Mouse (Mus musculus) layer of hippocampus, postnatal 25 days (tissue): ENCODE measurements around the gene Ablim2. TPM values are rescaled to one million over a fixed set of nuclear protein-coding genes. Genes with fewer than 3 reads are reported as not detected.

Experiments used
- DNase-seq, 2 experiments: peaks; one replicate each; pipeline ENCODE4 v3.0.0; 2022; ENCODE audit warnings: mixed read lengths in 2 of 2, low spot score in 1 of 2; ENCODE audit errors: extremely low spot score in 1 of 2
- total RNA-seq, 2 experiments: library from RNA; stranded (reverse); gene quantifications; 2 replicates each; pipeline ENCODE4 v1.2.3; 2021

The Ablim2 gene
- total RNA-seq, 2 experiments from 2014 or later = 123 to 132 TPM

DNA sequence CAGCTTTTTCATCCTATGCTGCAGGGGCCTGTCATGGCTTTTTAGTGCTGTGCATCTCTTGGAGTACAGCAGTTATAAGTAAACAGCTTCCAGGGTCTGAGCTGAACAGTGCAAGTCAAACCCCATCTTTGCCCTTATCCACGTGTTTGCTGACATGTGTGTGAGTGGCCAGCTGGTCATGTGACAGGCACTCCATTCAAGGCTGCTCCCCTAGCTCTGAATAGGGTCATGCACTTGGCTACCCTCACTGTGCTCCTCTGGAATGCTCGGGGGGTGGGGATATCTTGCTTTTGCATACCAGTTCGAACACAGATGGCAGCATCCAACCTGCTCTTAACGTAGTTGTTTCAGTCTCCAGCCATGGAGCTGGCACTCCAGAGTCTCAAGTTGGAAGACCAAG is 115.7 kb downstream of the Ablim2 start:
- DNase-seq = no peak

DNA sequence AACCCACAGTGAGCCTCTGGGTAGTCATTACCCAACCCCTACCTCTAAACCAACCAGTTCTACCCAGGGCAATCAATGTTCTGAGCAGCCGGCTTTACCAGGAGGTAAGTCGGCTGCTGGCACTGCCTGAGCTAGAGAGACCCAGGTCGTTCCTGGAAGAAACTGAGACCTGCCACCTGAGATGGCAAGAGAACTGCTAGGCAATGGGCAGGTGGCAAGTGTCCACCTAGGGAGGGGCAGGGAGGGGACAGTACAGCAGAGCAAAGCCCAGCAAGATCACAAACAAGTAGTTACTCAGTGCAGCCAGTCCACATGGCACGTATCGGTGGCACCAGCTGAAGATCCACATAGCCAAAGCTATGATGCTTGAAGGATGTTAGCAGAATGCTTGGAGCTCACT is 118.6 kb downstream of the Ablim2 start:
- no peak for DNase-seq

DNA sequence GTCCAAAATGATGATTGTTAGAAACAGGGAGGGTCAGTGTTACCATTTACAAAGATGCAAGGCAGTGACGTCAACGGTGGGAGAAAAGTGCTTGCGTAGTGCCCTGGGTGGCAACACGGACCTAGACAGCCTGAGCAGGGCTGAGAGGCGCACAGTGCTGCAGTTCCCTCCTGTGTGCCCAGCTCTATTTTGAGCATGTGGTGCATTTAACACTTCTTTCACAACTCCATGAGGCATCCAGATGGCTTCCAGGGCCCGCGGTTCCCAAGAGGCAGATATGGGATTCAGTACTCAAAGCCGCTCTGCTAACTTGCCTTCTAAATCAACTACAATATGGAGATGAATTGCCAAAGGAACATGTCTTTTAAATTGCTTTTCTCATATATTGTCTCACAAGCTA is 121.5 kb downstream of the Ablim2 start:
- peak in 1 of 2 experiments; percentile 40 for DNase-seq

DNA sequence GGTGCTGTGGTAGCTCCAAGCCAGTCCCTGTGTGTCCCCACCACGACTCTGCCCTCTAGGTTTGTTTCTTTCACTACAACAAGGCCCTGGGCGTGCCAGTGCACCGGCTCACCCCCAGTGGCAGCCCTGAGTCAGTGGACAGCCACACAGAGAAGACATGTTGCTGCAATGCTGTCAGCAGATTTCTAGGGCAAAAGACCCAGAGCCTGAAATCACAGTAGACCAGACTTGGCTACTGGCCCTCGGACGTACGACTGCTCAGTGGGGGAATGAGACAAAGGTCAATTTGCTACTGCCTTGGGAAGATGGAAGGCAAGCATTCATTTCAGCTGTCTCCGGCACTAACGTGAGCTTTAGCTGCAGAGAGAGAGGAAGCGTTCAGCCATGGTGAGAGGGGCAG is 124.7 kb downstream of the Ablim2 start:
- no peak for DNase-seq

DNA sequence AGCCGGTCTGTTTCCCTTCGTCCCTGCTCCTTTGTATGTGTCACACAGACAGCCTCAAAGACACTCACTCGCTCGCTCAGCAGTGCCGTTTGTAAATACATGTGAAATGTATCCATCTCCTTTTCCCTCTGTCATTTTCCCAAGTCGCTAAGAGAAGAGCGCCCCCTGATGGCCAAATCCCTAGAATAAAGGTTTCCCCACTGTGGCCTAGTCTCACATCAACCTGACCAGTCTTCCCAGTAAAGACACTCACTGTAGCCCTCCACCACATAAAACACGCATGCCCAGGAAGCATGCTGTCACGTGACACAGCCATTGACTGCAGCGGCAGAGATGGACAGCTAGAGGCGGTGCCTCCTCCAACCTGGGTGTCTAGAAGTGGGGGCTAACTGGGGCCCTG is 126.6 kb downstream of the Ablim2 start:
- peak; percentile 58 to 73 for DNase-seq

DNA sequence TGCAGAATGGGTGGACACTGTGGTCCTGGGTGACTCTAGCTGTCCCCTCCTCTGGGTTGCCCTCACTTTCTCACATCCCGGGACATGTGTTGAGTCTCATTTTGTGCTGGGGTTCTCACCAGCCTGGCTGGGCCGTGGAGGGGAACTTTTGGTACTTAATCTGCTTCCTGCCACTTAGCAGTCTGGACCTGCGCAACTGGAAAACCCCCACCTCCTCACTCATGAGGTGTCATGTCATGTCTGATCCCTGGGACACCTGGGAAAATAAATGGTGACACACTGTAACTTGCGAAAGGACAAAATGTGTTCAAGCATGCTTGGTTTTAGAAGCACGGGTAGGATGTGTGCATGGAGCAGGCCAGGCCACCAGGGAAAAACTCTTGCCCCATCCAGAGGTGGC is 127.0 kb downstream of the Ablim2 start:
- no peak for DNase-seq

DNA sequence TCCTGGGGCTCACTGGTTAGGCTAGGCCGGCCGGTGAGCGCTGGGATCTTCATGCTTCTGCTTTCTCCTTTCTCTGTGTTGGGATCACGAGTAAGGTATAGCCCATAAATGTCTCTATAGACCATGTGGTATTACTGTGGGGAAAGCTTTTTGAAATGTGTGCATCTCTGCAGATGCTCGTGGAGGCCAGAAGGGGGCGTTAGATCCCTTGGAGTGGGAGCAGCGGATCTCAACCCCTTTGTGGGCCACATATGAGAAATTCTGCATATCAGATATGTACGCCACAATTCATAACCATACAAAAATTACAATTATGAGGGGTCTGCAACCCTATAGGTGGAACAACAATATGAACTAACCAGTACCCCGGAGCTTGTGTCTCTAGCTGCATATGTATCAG is 131.3 kb downstream of the Ablim2 start:
- no peak for DNase-seq

DNA sequence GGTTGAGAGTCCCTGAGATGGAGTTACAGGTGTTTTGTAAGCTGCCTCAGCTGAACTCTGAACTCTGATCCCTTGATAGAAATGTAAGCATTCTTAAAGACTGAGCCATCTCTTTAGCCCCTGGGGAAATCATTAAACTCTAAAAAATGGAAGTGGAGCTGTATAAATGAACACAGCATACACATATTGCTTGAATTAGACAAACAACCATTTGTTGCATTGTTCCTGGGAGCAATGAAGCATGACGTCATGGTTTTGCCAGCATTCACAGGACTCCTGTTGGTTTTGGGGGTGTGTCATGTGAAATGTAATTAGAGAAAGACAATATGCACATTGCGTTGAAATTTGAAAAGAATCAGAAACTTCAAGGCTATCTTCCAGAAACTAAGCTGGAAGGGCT is 132.0 kb downstream of the Ablim2 start:
- no peak for DNase-seq

DNA sequence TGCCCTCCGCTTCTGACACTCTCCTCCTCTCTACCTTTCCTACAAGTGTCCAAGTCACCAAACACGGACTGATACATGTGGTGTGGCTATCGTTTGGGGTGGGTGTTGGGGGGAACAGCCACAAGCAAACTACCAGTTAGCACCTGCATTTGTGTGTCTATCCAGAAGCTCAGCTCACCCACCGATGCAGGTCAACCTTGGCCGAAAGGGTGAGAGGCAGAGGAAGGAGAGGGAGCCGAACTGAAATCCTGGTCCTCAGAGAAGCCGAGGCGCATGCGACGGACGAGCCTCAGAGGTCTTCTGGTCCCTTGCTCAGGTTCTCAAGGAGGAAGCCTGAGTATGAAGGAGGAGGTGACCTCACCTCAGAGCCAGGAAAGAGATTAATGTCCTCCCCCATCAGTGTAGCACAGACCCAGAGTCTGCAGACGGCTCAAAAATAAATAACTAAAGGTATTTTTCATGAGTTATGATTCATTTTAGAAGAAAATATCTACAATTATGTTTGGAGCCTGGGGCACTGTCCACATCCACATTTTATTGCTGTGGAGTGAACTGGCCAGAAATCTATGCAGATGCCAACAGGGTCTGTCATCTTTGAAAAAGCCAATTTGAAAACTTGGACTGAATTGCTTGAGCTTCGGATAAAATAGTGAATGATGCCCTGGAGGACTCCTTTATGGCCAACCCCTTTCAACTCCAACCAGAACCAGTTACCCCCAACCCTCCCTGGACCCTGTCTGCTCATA is 133.5 kb downstream of the Ablim2 start:
- DNase-seq = no peak

DNA sequence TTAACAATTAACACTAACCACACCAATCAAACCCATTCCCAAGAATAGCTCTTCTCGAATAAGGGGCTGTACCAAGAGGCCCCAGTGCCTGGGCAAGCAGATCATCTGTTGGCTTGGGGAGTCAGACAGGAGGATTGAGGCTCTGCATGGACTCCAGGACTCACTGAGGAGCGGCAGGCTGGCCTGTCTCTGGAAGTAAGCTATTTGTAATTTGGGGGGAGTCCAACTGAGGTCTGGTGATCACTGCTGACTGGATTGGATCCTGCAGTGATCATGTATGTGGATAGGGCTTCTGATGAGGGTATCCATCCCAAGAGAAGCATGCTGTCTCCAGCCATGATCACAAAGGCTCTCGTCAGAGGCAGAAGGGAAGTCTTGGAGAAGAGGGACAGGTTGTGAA is 134.7 kb downstream of the Ablim2 start:
- no peak for DNase-seq

DNA sequence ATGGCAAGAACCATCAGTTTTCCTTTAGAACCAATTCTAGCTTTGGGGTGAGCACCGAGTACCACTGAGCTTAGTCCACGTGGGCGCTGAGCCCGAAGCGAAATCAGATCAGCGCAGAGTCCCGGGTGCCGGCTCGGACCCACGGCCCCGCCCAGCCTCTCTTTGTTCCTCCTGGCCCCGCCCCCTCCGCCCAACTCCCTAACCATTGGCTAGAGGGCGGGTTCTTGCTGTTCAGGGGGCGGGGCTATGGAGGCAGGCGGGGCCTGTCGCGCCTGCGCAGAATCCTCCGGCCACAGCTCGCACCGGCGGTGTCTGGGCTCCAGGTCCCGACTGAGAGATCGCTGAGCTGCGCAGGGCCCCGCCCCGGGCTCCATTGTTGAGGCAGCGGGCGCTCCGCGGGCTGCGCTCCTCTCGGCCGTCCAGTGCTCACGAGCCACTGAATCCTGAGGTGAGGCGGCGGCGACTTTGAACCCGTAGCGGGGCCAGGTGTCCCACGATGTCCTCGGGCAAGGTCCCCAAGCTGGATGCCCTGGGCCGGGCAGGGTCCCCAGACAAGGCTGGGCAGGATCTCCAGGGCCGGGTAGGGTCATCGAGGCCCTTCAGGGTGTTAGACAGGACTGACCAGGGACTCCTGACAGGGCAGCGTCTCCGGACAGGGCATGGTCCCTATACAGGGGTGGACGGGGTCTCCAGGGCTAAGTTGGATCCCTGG is 135.6 kb downstream of the Ablim2 start, which contains the start of gene Afap1:
Gene Afap1 (plus strand): TSS at position 227 of the 712 bp plus-strand sequence.
- DNase-seq = peak; percentile 96 to 98

DNA sequence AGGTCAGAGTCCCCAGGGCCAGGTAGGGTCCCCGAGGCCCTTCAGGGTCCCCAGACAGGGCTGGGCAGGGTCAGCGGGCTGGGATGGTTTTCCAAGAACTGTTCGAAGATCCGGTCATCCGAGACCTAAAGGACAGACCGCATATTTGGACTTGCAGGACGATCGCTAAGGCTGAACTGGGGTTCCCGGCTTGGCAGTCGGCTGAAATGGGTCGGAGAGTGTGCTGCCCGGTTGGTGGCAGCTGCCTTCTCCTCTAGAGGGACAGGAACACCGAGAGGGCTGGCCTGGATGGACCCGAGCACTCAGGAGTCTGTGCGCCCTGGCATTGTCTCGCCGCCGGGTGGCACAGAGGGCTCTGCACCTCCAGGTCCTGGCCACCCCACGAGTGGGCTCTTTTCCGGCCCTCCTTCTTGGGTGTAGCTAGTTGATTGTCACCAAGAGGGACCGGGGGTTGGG is 136.2 kb downstream of the Ablim2 start:
- peak in 1 of 2 experiments; percentile 42 for DNase-seq

DNA sequence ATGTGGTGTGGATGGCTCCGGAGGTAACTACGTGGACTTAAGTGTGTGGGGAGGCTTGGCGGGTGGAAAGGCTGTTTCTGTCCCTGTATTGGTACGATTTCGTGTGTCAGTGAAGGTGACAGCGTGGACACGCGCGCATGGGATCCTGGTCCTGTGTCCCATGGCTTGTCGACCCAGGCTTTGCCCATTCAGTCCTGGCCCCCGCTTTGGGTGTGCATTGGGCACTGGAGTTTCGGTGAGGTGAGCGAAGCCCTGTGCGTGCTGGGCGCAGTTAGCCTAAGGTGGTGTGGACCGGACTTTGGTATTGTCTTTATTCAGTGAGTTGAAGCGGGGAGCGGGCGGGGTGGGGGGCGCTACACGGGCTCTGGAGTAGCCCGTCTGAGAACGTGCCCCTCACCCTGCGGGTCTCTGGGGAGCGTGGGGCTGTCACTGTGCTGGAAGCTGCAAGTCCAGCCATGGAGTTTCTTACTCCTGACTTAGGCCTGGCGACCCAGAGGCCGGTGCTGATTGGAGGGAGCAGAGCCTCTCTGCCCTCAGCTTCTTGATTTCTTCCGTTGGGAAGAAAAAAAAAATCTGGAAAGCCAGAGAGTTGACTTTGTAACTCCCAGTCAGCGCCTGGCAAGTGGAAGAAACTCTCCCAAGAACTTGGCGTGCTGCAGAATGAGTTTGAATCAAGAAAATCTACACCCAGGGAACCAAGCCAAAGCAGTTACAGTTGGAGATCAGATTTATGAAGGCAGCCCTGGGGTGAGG is 136.8 kb downstream of the Ablim2 start:
- DNase-seq = no peak

DNA sequence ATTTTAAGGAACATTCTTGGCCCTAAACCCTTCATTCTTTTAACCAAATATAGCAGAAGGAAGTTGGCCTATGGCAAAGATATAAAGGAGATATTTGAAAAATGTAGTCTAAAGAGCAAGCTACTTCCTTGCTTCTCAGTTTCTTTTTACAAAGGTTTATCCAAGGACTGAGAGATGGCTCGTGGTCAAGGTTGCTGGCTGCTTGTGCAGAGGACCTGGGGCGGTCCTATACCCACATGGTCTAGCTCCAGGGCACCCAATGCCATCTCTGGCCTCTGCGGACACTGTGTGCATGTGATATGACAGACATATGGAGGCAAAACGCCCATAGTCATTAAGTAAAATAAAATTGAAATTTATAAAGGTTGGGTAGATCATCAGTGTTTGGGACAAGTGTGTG is 138.2 kb downstream of the Ablim2 start:
- DNase-seq = no peak

DNA sequence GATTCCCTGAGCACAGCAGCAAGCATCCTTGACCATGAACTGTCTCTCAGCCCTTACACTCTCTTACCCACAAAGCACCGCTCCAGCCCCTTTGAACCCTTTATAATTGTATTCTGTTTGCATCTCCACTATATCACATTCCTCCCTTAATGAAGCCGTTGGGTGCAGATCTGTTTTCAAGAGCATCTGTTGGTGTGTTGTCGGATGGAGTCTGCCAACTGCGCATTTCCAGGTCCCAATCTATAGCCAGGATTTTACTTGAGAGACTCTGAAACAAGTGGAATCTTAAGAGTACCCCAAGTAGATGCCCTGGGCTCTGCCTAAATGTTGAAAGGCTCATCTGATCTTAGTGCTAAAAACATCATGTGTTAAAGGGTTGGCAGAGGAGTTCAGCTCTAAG is 138.9 kb downstream of the Ablim2 start:
- DNase-seq = no peak

DNA sequence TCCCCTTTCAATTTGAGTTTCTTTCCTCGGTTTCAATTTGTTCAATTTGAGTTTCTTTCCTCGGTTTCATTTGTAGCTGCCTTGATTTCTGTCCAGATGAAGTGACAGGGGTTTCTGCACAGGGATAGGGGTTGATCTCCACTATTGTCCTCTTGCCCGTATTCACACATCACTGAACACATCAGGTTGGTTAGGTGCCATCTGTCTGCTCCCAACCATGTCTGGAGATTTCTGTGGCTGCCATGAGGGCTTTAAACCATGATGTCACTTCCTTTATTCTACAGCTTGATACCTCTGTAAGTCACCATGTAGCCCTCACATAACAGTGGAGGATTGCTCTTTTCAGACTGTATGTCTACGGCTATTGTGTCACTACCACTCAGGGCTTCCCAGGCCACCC is 139.5 kb downstream of the Ablim2 start:
- DNase-seq = no peak

DNA sequence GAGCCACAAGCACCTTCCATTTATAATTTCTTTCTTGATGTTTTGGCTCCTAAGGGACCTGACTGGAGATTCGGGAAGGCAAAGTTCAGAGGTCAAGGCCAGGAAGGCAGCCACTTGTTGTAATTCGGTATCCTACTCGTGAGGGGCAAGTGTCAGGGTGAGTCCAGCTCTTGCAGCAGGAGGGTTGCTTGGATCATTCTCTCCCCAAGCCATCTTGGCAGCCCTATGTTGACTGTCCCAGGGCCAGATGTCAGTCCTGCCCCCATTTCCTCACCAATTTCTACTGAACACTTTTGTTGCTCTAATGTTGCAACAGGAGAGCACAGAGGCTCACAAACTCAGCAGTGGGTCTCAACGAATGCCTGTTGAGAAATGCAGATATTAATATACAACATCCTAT is 140.4 kb downstream of the Ablim2 start:
- DNase-seq = no peak

DNA sequence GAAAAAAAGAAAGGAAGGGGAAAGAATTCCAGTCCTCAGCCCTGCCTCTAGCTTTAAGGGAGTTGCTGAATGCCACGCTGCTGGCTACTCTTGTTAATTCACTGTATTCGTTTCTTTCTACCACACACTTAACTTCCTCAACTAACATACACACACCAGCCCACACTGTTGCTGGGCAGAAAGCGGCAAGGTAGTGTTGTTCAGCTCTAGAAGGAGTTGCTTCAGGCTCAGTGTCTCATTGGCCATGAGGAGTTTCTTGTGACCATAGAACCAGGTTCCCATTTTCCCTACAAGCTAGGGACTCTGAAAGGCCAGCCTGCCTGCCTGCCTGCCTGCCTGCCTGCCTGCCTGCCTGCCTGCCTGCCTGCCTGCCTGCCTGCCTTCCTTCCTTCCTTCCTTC is 141.3 kb downstream of the Ablim2 start:
- no peak for DNase-seq

DNA sequence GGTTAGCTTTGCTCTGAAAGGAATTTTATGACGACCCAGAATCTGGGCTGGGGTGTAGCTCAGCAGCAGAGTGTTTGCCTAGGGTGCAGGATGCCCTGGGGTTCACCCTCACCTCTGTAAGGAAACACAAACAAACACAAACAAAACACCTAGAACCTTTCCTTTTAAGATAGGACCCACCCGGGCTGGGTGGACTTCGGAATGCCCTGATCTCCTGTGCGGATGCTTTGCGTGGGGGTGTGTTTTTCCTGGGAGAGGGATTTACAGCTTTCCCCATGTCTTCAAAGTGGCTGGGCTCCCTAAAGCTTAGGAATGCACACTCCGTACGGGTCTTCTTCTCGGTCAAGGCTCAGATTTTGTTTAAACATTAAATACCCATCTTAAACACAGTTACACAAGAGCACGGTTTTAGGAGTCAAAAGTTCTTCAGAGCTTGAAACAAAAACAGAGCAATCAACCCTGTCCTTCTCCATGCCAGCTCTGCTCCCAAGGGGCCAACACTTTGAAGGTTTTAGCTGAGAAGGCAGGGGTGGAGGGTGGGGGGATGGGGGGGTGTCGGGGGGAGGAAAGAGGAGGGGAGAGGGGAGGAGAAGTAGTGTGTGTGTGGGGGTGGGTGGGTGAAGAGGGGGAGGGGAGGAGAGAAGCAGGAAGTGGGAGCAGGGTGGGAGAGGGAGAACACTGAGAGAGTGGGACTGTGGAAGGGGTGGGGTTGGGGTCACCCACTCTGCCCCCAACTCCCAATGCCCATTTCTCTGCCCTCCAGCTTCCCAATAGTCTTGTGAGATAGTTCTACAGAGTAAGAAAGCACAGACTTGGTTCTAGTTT is 142.9 kb downstream of the Ablim2 start:
- DNase-seq = no peak

DNA sequence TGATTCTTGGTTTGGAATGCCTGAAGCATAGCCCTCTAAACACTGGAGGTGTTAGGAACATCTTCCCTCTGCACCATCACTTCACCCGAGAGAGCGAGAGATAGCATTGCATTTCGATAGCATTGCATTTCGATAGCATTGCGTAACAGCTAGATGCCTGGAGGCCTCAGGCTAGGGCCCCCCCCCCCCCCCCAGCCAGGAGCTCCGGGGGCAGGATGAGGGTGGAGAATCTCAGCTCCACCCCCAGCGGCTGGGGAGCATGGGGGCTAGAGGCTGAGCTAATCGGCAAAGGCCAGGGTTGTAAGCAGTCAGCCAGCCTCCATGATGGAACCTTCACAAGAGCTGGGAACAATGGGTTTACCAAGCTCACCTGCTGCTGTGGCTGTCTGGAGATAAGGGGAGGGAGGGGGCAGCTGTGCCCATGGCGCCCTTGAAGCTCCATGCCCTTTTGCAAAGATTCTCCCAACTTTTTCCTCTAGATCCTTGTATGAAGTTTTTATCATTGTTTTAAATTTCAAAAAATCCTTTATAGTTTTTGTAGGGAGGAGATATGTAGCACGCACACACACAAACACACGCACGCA is 143.6 kb downstream of the Ablim2 start:
- no peak for DNase-seq
